Mouse (Mus musculus) G1E (cell line): ENCODE measurements around the gene Drosha.

Source experiments
- CTCF ChIP-seq: IDR thresholded peaks from 2 replicates; pipeline ENCODE4 v1.5.1; 2012; ENCODE audit warnings: low read depth, low read length, inconsistent platforms, mixed read lengths
- GATA1 ChIP-seq: IDR thresholded peaks from 2 replicates; pipeline ENCODE4 v1.6.1; 2012; ENCODE audit warnings: borderline replicate concordance, low read length, inconsistent platforms, mixed read lengths
- GATA2 ChIP-seq: IDR thresholded peaks from 2 replicates; pipeline ENCODE4 v1.6.1; 2012; ENCODE audit warnings: low read depth, low read length, inconsistent platforms, borderline replicate concordance
- POLR2AphosphoS5 ChIP-seq: IDR thresholded peaks from 2 replicates; pipeline ENCODE4 v1.6.1; 2012; ENCODE audit warnings: low read depth, low read length, inconsistent platforms; ENCODE audit not compliant: insufficient replicate concordance
- TAL1 ChIP-seq: conservative IDR thresholded peaks from 2 replicates; pipeline ENCODE4 v1.6.1; 2012; ENCODE audit warnings: low read depth, low read length, inconsistent platforms, mixed read lengths

DNA sequence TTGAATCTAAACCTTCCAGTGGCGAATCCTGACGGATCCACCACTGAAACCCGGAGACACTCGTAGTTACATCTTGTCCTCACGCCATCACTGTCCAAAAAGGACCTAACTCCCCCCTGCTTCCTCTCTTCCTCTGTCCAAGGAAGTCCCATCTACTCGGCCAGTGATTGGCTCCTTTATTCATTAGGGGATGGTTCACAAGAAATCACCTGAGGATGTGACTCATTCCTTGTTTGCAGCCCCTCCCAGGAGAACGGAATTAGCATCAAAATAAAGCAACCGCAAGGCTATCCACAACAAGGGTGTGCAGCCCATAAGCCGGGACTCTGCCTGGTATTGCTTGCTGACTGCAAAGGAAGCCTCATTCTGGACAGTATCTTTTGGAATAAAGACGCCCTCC lies 137.6 kb downstream of the Drosha start:
- no peak for TF ChIP-seq CTCF
- no peak for TF ChIP-seq TAL1
- TF ChIP-seq GATA2: no peak
- no peak for TF ChIP-seq GATA1
- TF ChIP-seq POLR2AphosphoS5: no peak
